Mouse (Mus musculus) lung, postnatal 0 days (tissue): Measurements from ENCODE around the gene Poc1a.

Source experiments
- CTCF ChIP-seq: IDR thresholded peaks from 2 replicates; pipeline ENCODE4 v1.5.1; 2016; ENCODE audit warnings: antibody characterized with exemption, mild to moderate bottlenecking
- EP300 ChIP-seq: IDR thresholded peaks from 2 replicates; pipeline ENCODE4 v1.6.1; 2016; ENCODE audit warnings: antibody characterized with exemption, mild to moderate bottlenecking, control low read depth

DNA sequence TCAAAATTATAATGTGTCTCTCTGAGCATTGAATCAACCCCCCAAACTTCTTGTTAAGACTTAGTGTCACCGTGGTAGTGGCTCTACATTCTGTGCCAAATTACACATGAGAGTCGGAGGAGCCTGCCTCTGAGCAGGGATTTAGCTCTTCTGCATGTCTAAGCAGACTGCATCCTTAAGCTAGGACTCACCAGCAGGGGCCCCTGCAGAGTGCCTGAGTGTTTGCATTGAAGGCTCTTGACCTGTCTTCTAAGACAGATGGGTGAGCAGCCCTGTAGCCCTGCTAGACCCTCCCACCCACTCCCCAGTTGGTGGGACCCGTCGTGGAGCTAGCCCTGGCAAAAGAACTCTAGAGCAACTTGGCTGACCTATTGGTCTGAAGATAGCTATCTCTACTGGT lies 6.3 kb downstream of the Poc1a start:
- TF ChIP-seq CTCF (no peak), EP300 (no peak)
